Mouse (Mus musculus): ENCODE measurements around the gene Capn8. TPM values are rescaled to one million over a fixed set of nuclear protein-coding genes. Genes with fewer than 3 reads are reported as not detected.

Gene Capn8
- polyA plus RNA-seq, 1 experiment from 2014 or later, result 10.1 TPM

- Histone ChIP-seq H3K9ac (ENCODE audit: low read length) (no peak overlapping the region), H3K4me2 (replicated peaks; ENCODE audit: low read depth) (peak overlapping the region; percentile 40)
- WGBS, result 43% methylated on average over 5 of the region's 5 CpGs
Measured at GRCm38 (mm10) chr1:182519341-182519740, 45.5 kb upstream of the Capn8 start.

GRCm38 (mm10) chr1:182520091-182520937 is 44.5 kb upstream of the Capn8 start:
- TF ChIP-seq CTCF (IDR thresholded peaks at IDR 0.05; ENCODE audit: low read depth), result peak; percentile 29
- TF ChIP-seq EP300 (optimal IDR thresholded peaks at IDR 0.05), result no peak
- ATAC-seq (ENCODE audit: low FRiP score, low TSS enrichment), result peak; percentile 75
- peaks cover 18% of the 10 kb centered on the region; the same call in 1 of the 2 replicates for H3K4me1 ChIP-seq (replicated peaks; ENCODE audit: control insufficient read depth, insufficient read depth)
- 11% methylated on average over 14 of the region's 14 CpGs for WGBS
- DNase-seq (ENCODE audit: low spot score), result peak; percentile 74
- no peaks in the 10 kb centered on the region for H3K36me3 ChIP-seq (ENCODE audit: control insufficient read depth, insufficient read depth, low read length)
- no peak overlapping the region for H3K4me3 ChIP-seq (ENCODE audit: low read depth, low read length)
- H3K27me3 ChIP-seq (ENCODE audit: control insufficient read depth, insufficient read depth, low read length), result no peaks in the 10 kb centered on the region
- peak overlapping the region; percentile 77 for H3K27ac ChIP-seq (replicated peaks)
- peak overlapping the region; percentile 40 for H3K4me2 ChIP-seq (replicated peaks; ENCODE audit: low read depth)
- no peaks in the 10 kb centered on the region for H3K9me3 ChIP-seq (ENCODE audit: control insufficient read depth, low read length)
- no peak overlapping the region for H3K9ac ChIP-seq (ENCODE audit: low read length)

More at GRCm38 (mm10) chr1:182519341-182519740, 45.5 kb upstream of the Capn8 start:
- no peak overlapping the region for H3K4me3 ChIP-seq (ENCODE audit: low read depth, low read length)
- TF ChIP-seq CTCF (IDR thresholded peaks at IDR 0.05; ENCODE audit: low read depth) (no peak), EP300 (optimal IDR thresholded peaks at IDR 0.05) (no peak)
- ATAC-seq (ENCODE audit: low FRiP score, low TSS enrichment) (no peak), DNase-seq (ENCODE audit: low spot score) (no peak)
- peak overlapping the region; percentile 77 for H3K27ac ChIP-seq (replicated peaks)
- H3K27me3 ChIP-seq (ENCODE audit: control insufficient read depth, insufficient read depth, low read length), result no peaks in the 10 kb centered on the region
- no peaks in the 10 kb centered on the region for H3K9me3 ChIP-seq (ENCODE audit: control insufficient read depth, low read length)
- H3K36me3 ChIP-seq (ENCODE audit: control insufficient read depth, insufficient read depth, low read length), result 0 out of 2 replicates have a peak, but pooled peaks cover 2% of the 10 kb centered on the region
- H3K4me1 ChIP-seq (replicated peaks; ENCODE audit: control insufficient read depth, insufficient read depth), result peaks cover 19% of the 10 kb centered on the region; the same call in 1 of the 2 replicates

GRCm38 (mm10) chr1:182520938-182521500 is 43.8 kb upstream of the Capn8 start:
- ATAC-seq (ENCODE audit: low FRiP score, low TSS enrichment), result no peak
- no peaks in the 10 kb centered on the region for H3K9me3 ChIP-seq (ENCODE audit: control insufficient read depth, low read length)
- TF ChIP-seq EP300 (optimal IDR thresholded peaks at IDR 0.05), result no peak
- TF ChIP-seq CTCF (IDR thresholded peaks at IDR 0.05; ENCODE audit: low read depth), result no peak
- no peak overlapping the region for H3K9ac ChIP-seq (ENCODE audit: low read length)
- no peaks in the 10 kb centered on the region for H3K27me3 ChIP-seq (ENCODE audit: control insufficient read depth, insufficient read depth, low read length)
- no peaks in the 10 kb centered on the region for H3K36me3 ChIP-seq (ENCODE audit: control insufficient read depth, insufficient read depth, low read length)
- no peak for DNase-seq (ENCODE audit: low spot score)
- WGBS, result 63% methylated on average over 8 of the region's 8 CpGs
- H3K27ac ChIP-seq (replicated peaks), result peak overlapping the region; percentile 77
- H3K4me3 ChIP-seq (ENCODE audit: low read depth, low read length), result no peak overlapping the region
- no peak overlapping the region for H3K4me2 ChIP-seq (replicated peaks; ENCODE audit: low read depth)
- H3K4me1 ChIP-seq (replicated peaks; ENCODE audit: control insufficient read depth, insufficient read depth), result peaks cover 12% of the 10 kb centered on the region; the same call in 1 of the 2 replicates

DNA sequence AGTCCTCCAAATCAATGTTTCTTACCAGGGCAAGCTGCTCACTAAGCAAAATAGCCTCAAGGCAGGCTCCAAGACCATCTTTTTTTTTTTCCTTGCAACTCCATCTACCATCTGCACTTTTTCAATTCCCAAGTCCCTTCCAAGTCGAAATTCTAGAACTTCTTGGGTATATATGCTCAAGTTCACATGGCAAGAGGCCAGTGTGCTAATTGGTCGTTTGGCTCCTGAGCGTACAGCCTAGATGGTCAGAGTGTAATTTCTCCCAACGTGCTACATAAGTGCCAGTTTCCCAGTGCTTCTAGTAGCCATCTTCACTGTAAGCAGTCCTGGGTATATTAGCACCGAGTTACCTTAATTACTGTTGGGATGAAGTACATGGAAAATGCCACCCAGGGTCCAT is 41.8 kb upstream of the Capn8 start:
- no peak for ATAC-seq (ENCODE audit: low FRiP score, low TSS enrichment)
- Histone ChIP-seq H3K9me3 (ENCODE audit: control insufficient read depth, low read length) (no peaks in the 10 kb centered on the region), H3K4me1 (replicated peaks; ENCODE audit: control insufficient read depth, insufficient read depth) (peaks cover 13% of the 10 kb centered on the region), H3K36me3 (ENCODE audit: control insufficient read depth, insufficient read depth, low read length) (no peaks in the 10 kb centered on the region), H3K9ac (ENCODE audit: low read length) (no peak overlapping the region), H3K27ac (replicated peaks) (no peak overlapping the region), H3K27me3 (ENCODE audit: control insufficient read depth, insufficient read depth, low read length) (no peaks in the 10 kb centered on the region), H3K4me2 (replicated peaks; ENCODE audit: low read depth) (no peak overlapping the region), H3K4me3 (ENCODE audit: low read depth, low read length) (no peak overlapping the region)
- DNase-seq (ENCODE audit: low spot score), result no peak
- TF ChIP-seq CTCF (IDR thresholded peaks at IDR 0.05; ENCODE audit: low read depth) (no peak), EP300 (optimal IDR thresholded peaks at IDR 0.05) (no peak)
- WGBS, result 68% methylated on average over 5 of the region's 5 CpGs

- DNase-seq (ENCODE audit: low spot score), result no peak
- TF ChIP-seq EP300 (optimal IDR thresholded peaks at IDR 0.05), result no peak
- TF ChIP-seq CTCF (IDR thresholded peaks at IDR 0.05; ENCODE audit: low read depth), result no peak
- 83% methylated on average over 3 of the region's 3 CpGs for WGBS
- H3K9ac ChIP-seq (ENCODE audit: low read length), result no peak overlapping the region
- H3K4me2 ChIP-seq (replicated peaks; ENCODE audit: low read depth), result no peak overlapping the region
- H3K4me3 ChIP-seq (ENCODE audit: low read depth, low read length), result no peak overlapping the region
- H3K27me3 ChIP-seq (ENCODE audit: control insufficient read depth, insufficient read depth, low read length), result no peaks in the 10 kb centered on the region
- no peaks in the 10 kb centered on the region for H3K36me3 ChIP-seq (ENCODE audit: control insufficient read depth, insufficient read depth, low read length)
- no peaks in the 10 kb centered on the region for H3K9me3 ChIP-seq (ENCODE audit: control insufficient read depth, low read length)
- ATAC-seq (ENCODE audit: low FRiP score, low TSS enrichment), result no peak
- H3K4me1 ChIP-seq (replicated peaks; ENCODE audit: control insufficient read depth, insufficient read depth), result peaks cover 16% of the 10 kb centered on the region
- H3K27ac ChIP-seq (replicated peaks), result no peak overlapping the region
Measured at GRCm38 (mm10) chr1:182523692-182524091, 41.1 kb upstream of the Capn8 start.

GRCm38 (mm10) chr1:182525601-182526000 is 39.2 kb upstream of the Capn8 start:
- no peaks in the 10 kb centered on the region for H3K9me3 ChIP-seq (ENCODE audit: control insufficient read depth, low read length)
- H3K9ac ChIP-seq (ENCODE audit: low read length), result no peak overlapping the region
- no peak overlapping the region for H3K4me2 ChIP-seq (replicated peaks; ENCODE audit: low read depth)
- H3K4me3 ChIP-seq (ENCODE audit: low read depth, low read length), result no peak overlapping the region
- WGBS, result 88% methylated on average over 3 of the region's 3 CpGs
- no peaks in the 10 kb centered on the region for H3K27me3 ChIP-seq (ENCODE audit: control insufficient read depth, insufficient read depth, low read length)
- H3K4me1 ChIP-seq (replicated peaks; ENCODE audit: control insufficient read depth, insufficient read depth), result peaks cover 13% of the 10 kb centered on the region
- no peak for TF ChIP-seq EP300 (optimal IDR thresholded peaks at IDR 0.05)
- no peak for TF ChIP-seq CTCF (IDR thresholded peaks at IDR 0.05; ENCODE audit: low read depth)
- no peaks in the 10 kb centered on the region for H3K36me3 ChIP-seq (ENCODE audit: control insufficient read depth, insufficient read depth, low read length)
- no peak overlapping the region for H3K27ac ChIP-seq (replicated peaks)
- DNase-seq (ENCODE audit: low spot score) (no peak), ATAC-seq (ENCODE audit: low FRiP score, low TSS enrichment) (no peak)

All from stomach, postnatal 0 days (tissue).